Mouse (Mus musculus) kidney, postnatal 10 days (tissue): ENCODE data around the gene Syne1.

Source experiments
- DNase-seq: peaks from one replicate; pipeline ENCODE4 v3.0.0; 2021; ENCODE audit warnings: mixed read lengths

The Syne1 gene

DNA sequence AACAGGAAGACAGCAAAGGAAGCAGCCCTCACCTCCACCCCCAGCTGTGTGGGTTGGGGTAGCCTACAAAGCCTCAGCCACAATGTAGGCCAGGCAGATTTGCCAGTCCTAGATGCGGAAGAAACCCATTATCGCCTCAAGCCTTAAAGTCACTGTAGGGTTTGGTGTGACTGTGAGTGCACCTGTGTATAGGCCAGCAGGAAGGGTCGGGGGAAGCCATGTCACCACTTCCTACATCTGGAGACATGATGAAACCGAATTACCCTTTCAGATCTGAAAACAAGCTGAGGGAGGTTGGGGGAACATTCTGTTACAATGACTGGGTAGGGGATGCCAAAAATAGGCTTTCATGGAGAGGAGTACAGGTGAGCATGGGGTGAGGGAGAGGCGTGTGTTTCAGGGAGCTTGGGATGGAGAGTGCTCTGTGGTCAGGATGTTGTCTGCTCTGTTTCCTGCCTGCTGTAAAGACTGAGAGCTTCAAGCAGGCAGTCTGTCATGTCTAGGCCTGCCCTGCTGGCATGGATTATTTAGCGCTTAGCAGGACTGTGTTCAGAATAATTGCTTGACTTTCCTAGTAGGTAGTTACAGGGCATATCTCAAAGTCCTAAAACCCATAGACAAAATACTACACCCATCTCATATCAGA is 167.0 kb downstream of the Syne1 start:
- no peak for DNase-seq

DNA sequence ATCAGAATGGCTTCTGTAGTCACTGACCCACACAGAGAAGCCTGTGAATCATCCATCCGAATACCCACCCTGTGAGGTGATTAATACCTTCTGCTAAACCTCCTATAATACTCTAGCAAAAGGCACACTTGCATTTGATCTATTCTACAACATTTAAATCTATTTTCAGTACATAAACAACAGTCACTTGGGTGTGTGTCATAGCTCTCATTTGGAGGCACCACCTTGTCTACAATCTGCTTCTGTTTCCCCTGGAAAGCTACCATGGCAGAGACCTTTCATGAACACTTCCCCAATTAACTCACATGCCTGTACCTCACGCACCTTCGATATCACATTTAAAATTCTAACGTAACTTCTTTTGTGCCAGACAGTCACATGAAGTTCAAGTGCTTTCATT is 169.7 kb downstream of the Syne1 start:
- no peak for DNase-seq

DNA sequence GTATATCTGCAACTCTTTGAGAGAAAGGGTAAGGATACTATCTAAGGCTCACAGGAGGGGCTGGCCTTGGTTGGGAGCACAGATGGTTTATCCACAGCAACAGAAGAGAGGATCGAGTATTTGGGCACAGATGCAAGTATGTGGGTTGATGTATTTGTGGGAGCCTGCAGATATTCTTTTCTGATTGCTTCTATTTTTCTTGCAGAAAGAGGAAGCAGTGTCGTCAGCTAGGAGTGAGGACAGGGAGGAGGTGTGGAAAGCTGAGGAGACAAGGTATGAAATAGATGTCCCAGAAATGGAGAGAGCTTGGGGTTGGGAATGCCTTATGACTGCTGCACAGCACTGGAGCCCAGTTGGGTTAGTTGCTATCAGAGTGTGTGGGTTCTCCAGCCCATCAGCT is 172.3 kb downstream of the Syne1 start:
- DNase-seq, result no peak

DNA sequence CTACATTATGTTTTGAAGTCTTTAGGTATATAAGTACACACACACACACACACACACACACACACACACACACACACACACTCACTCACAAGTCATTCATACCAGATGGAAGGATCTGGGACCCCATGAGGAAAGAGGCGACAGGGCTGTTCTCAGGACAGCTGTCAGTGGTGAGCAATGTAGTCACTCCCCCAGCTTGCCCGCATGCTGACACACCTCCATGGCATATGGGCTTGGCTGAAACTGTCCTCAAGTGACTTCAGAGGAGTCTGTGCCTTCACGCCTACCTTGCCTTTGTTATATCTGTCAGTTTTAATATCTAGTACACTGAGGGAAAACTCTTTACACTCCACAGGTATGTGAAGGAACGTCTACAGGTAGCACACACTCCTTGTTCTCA is 181.7 kb downstream of the Syne1 start:
- DNase-seq, result no peak

DNA sequence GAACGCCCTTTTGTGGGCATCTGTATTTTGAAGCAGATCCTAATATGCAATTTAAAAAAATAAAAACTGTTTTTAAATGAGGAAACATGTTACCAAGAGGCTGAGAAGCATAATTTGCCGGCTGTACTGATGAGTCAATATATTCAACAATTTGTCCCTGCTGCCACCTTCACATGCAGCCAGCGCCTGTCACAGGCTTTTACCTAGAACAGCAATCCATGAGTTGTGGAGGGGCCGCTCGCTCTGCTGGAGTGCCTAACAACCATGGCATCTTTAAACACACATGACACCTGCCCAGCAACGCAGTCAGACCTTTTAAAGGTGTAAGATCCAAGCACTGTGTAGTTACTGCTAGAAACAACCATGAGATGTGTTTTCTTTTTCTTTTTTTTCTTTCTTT is 183.0 kb downstream of the Syne1 start:
- peak; percentile 8 for DNase-seq

DNA sequence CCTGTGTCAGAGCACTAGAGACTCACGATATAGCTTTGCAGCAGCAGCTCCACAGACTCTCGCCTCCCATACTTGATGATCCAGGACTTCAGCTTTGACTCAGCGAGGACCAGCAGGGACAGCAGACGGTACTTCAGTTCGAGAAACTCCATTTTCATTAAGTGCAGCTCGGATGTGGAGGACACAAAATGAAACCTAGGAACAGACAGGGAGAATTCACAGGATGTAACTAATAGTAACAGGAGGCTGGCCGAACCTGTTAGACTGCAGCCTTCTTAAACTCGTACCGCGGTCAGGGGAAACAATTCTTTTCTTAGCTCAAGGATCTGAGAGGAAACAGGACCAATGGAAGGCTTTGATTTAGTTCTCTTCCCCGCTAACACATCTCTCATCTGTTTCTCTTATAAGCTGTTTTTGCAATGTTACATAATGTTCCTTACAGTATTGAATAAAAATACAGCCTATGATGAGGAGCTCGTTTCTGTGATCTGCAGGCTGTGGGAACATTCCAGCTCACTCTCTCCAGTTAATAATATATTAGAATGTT is 183.7 kb downstream of the Syne1 start:
- DNase-seq, result no peak

DNA sequence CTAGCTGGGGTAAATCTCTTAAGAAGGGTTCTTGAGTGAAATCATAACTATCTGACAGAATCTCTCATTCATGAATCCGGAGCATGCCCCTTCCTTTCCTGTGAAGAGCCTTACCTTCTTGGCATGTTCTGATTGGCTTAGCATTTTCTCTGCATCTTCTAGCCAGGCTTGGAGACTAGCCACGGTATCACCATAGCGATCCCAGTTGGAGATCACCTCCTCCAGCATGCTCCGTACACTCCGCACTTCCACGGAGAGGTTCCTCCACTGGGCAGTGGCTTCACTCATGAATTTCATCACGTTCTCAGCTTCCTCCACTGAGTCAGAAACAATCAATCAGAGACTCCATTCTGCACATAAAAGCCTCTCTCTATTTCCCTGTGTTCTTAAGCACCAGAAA is 190.7 kb downstream of the Syne1 start:
- no peak for DNase-seq

DNA sequence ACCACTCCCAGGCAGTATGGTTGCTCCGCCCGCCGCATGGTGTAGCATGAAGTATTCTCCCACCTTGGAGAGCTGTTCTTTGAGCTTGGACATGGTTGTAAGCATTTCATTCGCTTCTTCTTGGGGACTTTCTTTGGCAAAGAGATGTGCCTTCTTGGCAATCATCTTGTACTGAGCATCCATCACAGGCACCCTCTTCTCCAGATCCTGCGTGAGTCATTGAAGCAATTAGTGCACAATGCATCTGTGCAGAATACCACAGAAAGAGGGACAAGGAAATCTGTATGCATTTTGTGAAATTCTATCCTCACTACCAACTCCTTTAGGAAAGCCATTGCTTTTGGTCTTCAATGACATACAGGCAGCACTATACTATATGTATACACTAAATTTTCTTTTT is 194.7 kb downstream of the Syne1 start:
- no peak for DNase-seq

DNA sequence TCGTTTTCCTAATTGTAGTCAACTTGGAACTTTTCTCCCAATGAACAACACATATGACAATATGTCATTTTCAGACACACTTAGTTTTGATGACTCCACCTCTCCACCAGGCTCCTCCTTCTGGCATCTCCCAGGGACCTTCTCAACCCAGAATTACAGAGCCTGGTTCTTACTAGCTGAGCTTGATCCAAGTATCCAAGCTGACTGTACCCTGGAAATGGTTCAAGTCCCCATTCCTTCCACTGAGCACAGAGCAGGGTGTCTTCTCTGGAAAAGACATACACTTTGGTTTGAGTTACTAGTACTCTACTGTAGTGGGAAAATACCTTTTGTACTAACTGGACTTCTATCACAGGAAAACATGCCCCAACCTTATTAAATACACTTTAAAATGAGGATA is 197.9 kb downstream of the Syne1 start:
- DNase-seq, result no peak

DNA sequence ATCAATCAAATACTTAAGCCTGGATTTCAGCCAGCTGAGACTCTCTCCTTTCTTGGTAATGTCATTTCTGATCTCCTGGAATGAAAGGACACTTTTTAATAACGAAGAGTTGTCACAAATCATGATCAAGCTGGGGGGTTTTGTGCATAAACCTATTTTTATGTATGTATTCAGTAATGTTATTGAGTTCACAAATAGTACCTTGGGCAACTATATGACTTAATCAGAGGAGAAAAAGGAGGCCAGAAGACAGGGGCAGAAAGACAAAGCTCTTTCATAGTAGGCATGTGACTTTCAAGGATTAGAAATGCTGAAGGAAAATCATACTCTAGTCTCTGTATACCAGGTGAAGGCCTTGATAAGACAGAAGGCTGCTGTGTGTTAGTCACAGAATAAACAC is 204.4 kb downstream of the Syne1 start:
- no peak for DNase-seq

DNA sequence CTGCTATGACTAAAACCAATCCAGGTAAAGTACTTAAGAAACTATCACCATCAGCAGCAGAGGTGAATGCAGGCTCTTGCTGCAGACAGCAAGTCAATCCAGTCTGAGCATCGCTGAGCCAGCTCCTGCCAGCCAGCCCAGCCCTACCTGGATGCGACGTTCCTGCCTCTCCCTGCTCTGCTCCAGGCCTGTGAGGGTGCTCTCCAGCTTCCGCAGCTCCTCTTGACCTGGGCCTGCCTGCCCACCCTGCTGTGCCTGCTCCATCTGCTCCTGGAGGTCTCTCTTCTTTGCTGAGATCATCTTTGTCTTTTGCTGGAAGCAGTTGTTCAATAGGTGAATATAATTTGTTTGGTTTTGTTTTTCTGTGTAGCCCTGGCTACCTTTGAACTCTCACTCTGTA is 208.1 kb downstream of the Syne1 start:
- DNase-seq, result no peak

DNA sequence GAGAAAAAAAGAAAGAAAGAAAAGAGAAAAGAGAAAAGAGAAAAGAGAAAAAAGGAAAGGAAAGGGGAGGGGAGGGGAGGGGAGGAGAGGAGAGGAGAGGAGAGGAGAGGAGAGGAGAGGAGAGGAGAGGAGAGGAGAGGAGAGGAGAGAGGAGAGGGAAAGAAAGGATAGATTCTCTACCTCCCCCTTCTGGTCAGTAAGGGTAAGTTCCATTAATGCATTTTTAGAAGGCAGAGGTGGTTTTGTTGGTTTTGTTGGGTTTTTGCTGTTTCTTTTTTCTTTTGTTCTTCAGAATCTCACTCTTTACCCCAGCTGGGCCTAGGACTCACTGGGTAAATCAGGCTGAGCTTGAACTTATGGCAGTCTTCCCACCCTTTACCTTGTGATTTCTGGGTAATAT is 214.9 kb downstream of the Syne1 start:
- no peak for DNase-seq

DNA sequence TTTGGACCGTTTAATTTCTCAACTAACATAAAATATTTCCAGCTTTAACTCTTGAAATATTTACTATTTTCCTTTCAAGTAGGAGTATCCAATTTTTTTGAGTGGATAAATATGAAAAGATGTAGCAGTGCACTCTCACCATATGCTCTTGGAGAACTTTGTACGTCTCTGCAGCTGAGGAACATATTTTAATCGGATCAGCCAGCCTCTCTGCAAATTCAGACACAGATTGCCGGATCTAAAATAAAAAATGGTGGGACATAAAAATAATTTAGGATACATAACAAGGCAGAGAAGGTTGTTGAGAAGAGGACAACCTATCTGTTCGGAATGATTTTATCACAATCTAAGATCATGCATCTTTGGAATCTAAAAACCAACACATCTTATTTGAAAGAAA is 218.5 kb downstream of the Syne1 start:
- no peak for DNase-seq

DNA sequence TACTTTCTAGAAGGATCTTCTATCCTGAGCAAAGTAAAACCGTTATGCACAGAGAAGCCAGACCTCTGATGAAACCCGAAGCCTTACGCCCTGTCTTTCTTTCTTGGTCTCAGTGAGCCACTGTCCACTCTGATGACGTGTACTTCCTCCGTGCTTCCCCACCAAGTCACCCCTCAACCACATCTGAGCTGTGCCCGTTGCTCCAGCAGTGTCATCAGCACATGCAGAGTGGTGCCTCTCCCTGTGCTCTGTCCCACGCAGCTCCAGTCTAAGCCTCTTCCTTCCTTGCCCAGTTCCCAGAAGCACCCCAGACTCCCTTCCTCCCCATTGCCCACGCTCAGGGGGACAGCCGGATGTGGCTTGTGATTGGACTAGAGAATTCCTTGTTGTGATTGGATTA is 224.6 kb downstream of the Syne1 start:
- DNase-seq, result no peak

DNA sequence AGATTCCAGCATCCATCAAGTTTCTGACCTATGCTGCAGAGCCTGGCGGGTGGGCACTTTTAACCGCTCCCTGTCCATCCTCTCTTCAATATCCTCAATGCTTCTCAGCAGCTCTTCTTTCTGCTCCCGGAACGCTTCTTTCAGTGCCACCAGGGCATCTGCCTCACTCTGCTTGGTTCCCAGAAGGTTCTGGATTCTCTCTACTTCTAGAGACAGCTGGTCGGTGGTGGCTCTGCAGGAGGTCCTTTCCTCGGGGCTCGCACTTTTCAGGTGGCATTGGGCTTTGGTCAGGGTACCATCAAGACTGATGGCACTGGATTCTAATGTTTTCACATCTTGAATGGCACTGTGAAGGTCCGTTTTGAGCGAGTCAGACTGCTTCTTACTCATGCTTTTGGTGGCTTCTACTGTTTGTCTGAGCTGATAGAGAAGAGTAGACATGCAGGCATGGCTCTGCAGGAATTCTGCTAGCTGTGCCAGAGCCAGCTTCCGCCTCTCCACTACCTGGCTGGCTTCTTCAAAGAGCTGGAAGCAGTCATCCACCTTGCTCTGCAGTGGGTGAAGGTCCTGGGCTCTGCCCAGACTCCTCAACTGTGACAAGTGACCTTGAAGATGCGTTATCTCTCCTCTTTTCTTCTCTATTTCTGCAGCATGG is 227.4 kb downstream of the Syne1 start:
- DNase-seq, result no peak

DNA sequence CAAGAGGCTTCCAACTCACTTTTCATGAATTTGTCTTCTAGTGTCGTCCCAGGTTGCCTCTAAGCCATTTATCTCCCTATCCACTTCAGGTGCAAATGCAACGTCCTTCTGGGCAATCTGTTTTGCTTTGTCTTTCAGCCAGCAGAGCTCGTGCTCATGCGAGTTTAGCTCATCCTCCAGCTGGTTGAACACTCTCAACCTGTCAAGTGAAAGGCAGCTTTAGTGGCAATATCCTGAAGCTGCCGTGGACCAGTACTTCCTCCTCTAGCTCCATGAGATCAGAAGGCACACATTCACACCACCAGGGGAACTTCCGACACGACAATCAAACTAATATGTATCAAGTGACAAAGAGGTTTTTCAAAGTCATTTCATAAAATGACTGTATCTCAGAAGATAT is 228.7 kb downstream of the Syne1 start:
- DNase-seq, result no peak

DNA sequence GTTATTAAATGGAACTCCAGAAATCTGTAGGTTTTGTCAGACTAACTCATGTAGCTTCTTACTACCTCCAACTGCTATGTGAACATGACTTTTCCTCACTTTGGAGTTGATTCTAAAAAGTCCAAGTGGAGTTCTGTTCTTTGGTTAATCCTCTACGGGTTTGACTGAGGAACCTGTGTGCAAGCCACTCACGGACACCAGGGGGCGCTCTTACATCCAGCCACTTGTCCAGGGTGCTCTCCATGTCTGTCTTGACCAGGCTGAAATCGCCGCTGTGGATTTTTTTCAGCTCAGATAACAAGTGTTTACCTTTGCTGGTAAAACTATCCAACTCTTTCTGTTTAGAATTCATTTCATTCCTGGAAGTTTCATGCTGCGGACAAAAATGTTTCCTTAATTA is 233.7 kb downstream of the Syne1 start:
- DNase-seq, result peak; percentile 84

DNA sequence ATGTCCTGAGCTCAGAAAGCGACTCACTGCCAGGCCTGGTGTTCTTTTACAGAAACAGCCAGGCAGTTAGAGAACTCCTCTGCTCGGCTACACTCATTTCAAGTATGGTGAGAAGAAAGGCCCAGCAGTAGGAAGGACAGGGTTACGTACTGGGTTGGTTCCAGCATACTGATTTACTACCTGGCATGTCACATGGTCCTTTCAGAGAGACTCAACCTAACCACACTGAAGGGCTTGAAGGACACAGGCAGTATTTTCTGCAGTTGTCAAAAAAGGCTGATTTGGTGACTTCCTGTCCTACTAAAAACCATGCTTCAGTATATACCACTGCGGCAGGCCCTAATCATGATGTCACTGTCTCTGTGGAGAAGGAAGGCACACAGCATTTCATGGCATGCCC is 238.8 kb downstream of the Syne1 start:
- no peak for DNase-seq

DNA sequence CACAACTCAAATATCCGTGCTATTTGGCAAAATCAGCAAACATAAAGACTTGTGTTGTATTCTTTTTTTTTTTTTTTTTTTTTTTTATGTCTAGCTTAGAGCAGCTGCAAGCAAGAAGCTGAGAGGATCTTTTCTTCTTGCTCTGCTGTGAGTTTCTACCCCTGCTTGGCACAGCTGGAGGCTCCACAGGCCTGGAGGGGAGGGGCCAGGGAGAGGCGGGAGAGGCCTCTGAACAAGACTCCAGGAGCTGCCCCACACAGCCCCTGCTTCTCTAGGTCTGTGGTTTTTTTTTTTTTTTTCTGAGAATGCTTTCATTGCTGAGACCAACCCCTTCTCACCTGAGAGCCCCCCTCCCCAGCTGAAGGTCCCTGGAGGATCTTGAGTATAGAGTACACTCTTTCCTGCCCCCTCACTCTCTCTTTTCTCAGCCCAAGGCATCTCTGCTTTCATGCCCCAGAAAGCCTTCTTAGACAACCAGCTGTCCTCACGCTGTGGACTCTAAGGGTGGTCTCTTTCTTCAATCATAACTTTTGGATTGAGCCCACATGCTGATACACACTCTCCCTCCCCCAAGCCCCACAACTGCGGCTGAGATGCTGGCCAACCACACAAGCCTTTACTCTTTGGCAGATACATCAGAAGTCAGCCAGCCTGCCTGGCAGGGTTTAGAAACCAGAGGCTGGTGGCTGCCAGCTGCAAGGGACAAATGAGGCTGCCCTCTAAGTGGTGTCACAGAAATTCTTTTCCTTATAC is 241.1 kb downstream of the Syne1 start:
- no peak for DNase-seq

DNA sequence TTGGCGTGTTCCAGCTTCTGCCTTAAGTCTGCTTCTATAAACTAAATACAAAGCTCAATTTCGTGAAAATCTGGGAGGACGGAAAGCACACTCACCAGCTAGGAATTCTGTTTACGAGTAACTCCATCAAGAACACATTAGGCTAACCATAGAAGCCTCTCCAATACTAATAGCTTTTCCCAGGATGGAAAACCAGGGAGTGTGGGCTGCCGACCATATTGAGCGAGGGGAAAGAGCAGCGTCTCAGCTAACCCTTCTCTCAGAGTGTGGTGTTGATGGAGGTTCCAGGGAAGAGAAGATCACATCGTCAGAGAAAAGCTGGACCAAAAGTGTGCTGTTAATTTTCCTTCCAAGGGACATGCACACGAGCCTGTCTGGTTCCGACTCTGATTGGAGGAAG is 241.9 kb downstream of the Syne1 start:
- no peak for DNase-seq

DNA sequence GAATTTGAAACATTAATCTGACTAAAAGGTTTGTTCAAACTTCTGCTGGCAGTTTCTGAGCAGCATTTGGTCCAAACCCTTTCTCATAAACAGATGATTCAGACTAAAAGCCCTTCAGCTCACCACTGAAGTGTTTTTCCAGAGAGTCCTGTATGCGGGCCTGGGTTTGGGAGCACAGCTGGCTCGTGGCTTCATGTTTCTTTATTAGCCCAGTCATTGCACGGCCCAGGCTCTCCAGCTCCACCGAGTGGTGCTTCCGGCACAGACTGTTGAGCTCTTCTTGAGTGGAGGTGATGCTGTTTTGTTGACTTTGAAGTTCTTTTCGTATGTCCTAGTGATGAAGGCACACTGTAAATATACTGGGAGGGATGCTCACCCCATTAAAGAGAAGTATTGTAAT is 245.7 kb downstream of the Syne1 start:
- peak; percentile 44 for DNase-seq

DNA sequence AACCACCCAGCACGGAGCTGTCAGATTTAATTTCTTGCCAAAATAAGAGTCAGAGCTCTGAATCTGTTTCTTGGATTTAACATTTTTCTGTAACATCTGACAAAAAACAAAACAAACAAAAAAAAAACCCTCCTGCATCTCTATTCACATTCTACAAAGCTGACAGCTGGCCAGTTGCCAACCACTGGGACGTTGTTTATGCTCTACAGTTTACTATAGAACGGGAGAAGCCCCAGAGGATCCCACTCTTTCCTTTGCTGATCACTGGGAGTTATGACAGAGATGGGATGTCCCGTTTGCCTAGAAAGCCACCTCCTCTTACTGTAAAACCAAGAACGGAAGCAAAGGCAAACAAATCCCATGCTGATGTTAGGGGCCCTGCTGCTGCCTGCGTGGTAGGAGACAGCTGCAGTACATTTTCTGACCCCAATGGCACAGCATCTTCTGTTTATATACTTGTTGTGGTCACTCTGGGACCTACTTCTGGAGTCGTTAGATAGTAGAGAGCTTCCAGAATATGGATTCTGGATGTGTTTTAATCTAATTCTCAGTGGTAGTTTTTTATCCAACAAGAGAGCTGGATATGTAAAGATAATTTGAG is 255.9 kb downstream of the Syne1 start:
- DNase-seq, result peak; percentile 62

DNA sequence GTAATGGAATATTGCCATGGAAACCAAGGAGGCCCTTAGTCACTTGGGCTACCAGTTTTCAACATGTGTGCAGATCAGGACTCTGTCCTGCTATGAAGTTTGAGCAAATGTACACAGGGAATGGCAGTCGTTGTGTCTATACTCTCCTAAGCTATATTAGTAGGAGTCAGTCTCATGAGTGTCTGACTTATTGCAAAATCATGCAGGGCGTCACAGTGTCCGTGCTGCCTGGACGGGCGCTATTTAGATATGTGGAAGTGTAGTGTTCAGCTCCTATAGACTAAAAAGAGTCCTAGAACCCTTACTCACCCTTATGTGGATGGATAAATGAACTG is 261.7 kb downstream of the Syne1 start:
- DNase-seq, result no peak
